Mouse (Mus musculus) kidney, embryonic 15.5 days (tissue): ENCODE data around the gene Ehd1. TPM values are rescaled to one million over a fixed set of nuclear protein-coding genes. Genes with fewer than 3 reads are reported as not detected.

ENCODE experiments used
- ATAC-seq: fragments of 200-750 bp; cut with Nextera tagmentation; replicated peaks from 2 replicates; pipeline ENCODE4 v1.8.0; 2017; ENCODE audit warnings: moderate TSS enrichment; ENCODE audit not compliant: low FRiP score
- H3K27ac ChIP-seq: fragments of 300-500 bp; sonication (generic); 2 replicates; pipeline ENCODE4 v1.5.1; 2015; ENCODE audit warnings: mild to moderate bottlenecking, inconsistent platforms
- H3K27me3 ChIP-seq: fragments of 300-500 bp; sonication (generic); 2 replicates; pipeline ENCODE4 v1.6.1; 2015; ENCODE audit warnings: inconsistent platforms
- H3K36me3 ChIP-seq: fragments of 300-500 bp; sonication (generic); 2 replicates; pipeline ENCODE4 v1.6.1; 2015; ENCODE audit warnings: inconsistent platforms
- H3K4me1 ChIP-seq: fragments of 300-500 bp; sonication (generic); 2 replicates; pipeline ENCODE4 v1.6.1; 2015; ENCODE audit warnings: inconsistent platforms
- H3K4me2 ChIP-seq: fragments of 300-500 bp; sonication (generic); 2 replicates; pipeline ENCODE4 v1.6.1; 2015; ENCODE audit warnings: moderate library complexity, mild to moderate bottlenecking, inconsistent platforms
- H3K4me3 ChIP-seq: fragments of 300-500 bp; sonication (generic); replicated peaks from 2 replicates; pipeline ENCODE4 v1.5.1; 2015; ENCODE audit warnings: mild to moderate bottlenecking, inconsistent platforms
- H3K9ac ChIP-seq: fragments of 300-500 bp; sonication (generic); 2 replicates; pipeline ENCODE4 v1.6.1; 2015; ENCODE audit warnings: mild to moderate bottlenecking, inconsistent platforms
- H3K9me3 ChIP-seq: fragments of 300-500 bp; sonication (generic); replicated peaks from 2 replicates; pipeline ENCODE4 v1.6.1; 2016; ENCODE audit warnings: inconsistent platforms
- WGBS: fragments of 180-500 bp; shearing (Covaris S2); methylation state at CpG from one replicate; pipeline ENCODE4 v1.1.7; 2015; ENCODE audit warnings: mixed read lengths; 5-methylcytosine and 5-hydroxymethylcytosine counted together
- polyA plus RNA-seq: library from polyadenylated mRNA; unstranded; fragments of >200 nt; fragmentation: Nextera tagmentation; extraction: Ambion mirVana; gene quantifications from 2 replicates; pipeline ENCODE4 v1.2.1, GENCODE M21; 2015

Gene Ehd1
- polyA plus RNA-seq, 1 experiment from 2014 or later: 81.8 TPM

GRCm38 (mm10) chr19:6333761-6334595 lies 57.5 kb downstream of the Ehd1 start:
- no peak for ATAC-seq
- peak overlapping the region; percentile 37; the same call in 1 of the 2 replicates for H3K9ac ChIP-seq
- H3K27me3 ChIP-seq: no peaks in the 10 kb centered on the region
- H3K4me2 ChIP-seq: peak overlapping the region; percentile 86
- no peaks in the 10 kb centered on the region for H3K9me3 ChIP-seq
- 59% methylated on average over 9 of the region's 9 CpGs for WGBS
- peaks cover 40% of the 10 kb centered on the region for H3K4me1 ChIP-seq
- H3K4me3 ChIP-seq: peak overlapping the region; percentile 67
- peak overlapping the region; percentile 91 for H3K27ac ChIP-seq
- peaks cover 24% of the 10 kb centered on the region for H3K36me3 ChIP-seq

GRCm38 (mm10) chr19:6334673-6335457 lies 58.3 kb downstream of the Ehd1 start, which contains the start of gene Men1:
Gene Men1, plus strand, starts transcription at chr19:6334979.
- peak within 1 kb of the TSS; percentile 86 for H3K4me2 ChIP-seq

DNA sequence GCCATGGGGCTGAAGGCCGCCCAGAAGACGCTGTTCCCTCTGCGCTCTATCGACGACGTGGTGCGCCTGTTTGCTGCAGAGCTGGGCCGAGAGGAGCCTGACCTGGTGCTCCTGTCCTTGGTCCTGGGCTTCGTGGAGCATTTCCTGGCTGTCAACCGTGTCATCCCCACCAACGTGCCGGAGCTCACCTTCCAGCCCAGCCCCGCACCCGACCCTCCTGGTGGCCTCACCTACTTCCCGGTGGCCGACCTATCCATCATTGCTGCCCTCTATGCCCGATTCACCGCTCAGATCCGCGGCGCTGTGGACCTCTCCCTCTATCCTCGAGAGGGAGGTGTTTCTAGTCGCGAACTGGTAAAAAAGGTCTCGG lies 58.9 kb downstream of the Ehd1 start:
- Histone ChIP-seq H3K27ac (peak overlapping the region; percentile 91), H3K4me2 (peak overlapping the region; percentile 86), H3K4me1 (peaks cover 55% of the 10 kb centered on the region), H3K36me3 (peaks cover 38% of the 10 kb centered on the region), H3K9ac (peak overlapping the region; percentile 72), H3K4me3 (peak overlapping the region; percentile 67), H3K27me3 (no peaks in the 10 kb centered on the region), H3K9me3 (no peaks in the 10 kb centered on the region)
- ATAC-seq: peak; percentile 15
- under 1% methylated on average over 20 of the region's 25 CpGs for WGBS

More at GRCm38 (mm10) chr19:6334673-6335457, 58.3 kb downstream of the Ehd1 start, which contains the start of gene Men1:
- H3K4me3 ChIP-seq: peak within 1 kb of the TSS; percentile 67
- H3K27ac ChIP-seq: peak within 1 kb of the TSS; percentile 91
- peaks cover 49% of the 10 kb centered on the region for H3K4me1 ChIP-seq
- H3K27me3 ChIP-seq: no peaks in the 10 kb centered on the region
- H3K36me3 ChIP-seq: peaks cover 33% of the 10 kb centered on the region
- peak within 1 kb of the TSS; percentile 72 for H3K9ac ChIP-seq
- no peaks in the 10 kb centered on the region for H3K9me3 ChIP-seq
- WGBS: under 1% methylated on average over 40 of the region's 43 CpGs
- ATAC-seq: peak; percentile 93

DNA sequence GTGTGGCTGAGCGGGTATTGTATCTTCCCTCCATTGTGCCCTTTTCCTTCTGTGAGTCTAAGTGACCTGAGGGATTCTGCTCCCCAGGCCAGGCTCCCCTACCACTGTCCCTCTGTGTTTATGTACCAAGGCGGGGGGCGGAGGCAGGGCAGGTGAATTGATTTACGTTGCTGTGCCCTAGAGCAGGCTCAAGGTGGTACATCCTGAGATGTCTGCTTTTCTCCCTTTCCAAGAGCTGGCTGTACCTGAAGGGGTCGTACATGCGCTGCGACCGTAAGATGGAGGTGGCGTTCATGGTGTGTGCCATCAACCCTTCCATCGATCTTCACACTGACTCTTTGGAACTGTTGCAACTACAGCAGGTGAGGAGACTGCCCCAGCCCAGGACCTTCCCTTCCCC lies 60.4 kb downstream of the Ehd1 start:
- no peak overlapping the region for H3K27ac ChIP-seq
- peaks cover 65% of the 10 kb centered on the region for H3K4me1 ChIP-seq
- H3K36me3 ChIP-seq: peaks cover 38% of the 10 kb centered on the region
- no peak for ATAC-seq
- 91% methylated on average over 10 of the region's 10 CpGs for WGBS
- peak overlapping the region; percentile 72; the same call in 1 of the 2 replicates for H3K9ac ChIP-seq
- H3K9me3 ChIP-seq: no peaks in the 10 kb centered on the region
- peak overlapping the region; percentile 86 for H3K4me2 ChIP-seq
- H3K4me3 ChIP-seq: peak overlapping the region; percentile 67
- no peaks in the 10 kb centered on the region for H3K27me3 ChIP-seq

GRCm38 (mm10) chr19:6338171-6338570 lies 61.6 kb downstream of the Ehd1 start:
- peaks cover 70% of the 10 kb centered on the region for H3K4me1 ChIP-seq
- H3K4me3 ChIP-seq: no peak overlapping the region
- H3K27me3 ChIP-seq: no peaks in the 10 kb centered on the region
- no peak overlapping the region for H3K9ac ChIP-seq
- H3K9me3 ChIP-seq: no peaks in the 10 kb centered on the region
- no peak overlapping the region for H3K27ac ChIP-seq
- no peak overlapping the region for H3K4me2 ChIP-seq
- H3K36me3 ChIP-seq: peaks cover 38% of the 10 kb centered on the region
- WGBS: 94% methylated on average over 7 of the region's 7 CpGs
- ATAC-seq: no peak

DNA sequence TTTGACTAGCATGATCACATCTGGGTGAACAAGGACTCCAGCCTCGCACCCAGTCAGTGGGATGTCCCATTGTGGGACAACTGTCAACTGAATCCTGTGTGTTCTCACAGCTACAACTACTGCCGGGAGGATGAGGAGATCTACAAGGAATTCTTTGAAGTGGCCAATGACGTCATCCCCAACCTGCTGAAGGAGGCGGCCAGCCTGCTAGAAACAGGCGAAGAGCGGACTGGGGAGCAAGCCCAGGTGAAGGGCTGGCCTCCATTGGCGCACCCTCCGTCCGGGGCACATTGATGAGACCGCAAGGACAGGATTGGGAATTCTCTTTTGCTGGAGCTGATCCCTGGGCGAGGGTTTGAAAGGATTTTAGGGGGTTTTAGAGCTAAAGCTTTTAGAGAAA lies 62.2 kb downstream of the Ehd1 start:
- no peaks in the 10 kb centered on the region for H3K9me3 ChIP-seq
- ATAC-seq: no peak
- no peak overlapping the region for H3K4me3 ChIP-seq
- H3K27me3 ChIP-seq: no peaks in the 10 kb centered on the region
- no peak overlapping the region for H3K27ac ChIP-seq
- H3K4me1 ChIP-seq: peaks cover 71% of the 10 kb centered on the region
- 92% methylated on average over 11 of the region's 11 CpGs for WGBS
- no peak overlapping the region for H3K9ac ChIP-seq
- no peak overlapping the region for H3K4me2 ChIP-seq
- peaks cover 38% of the 10 kb centered on the region for H3K36me3 ChIP-seq

DNA sequence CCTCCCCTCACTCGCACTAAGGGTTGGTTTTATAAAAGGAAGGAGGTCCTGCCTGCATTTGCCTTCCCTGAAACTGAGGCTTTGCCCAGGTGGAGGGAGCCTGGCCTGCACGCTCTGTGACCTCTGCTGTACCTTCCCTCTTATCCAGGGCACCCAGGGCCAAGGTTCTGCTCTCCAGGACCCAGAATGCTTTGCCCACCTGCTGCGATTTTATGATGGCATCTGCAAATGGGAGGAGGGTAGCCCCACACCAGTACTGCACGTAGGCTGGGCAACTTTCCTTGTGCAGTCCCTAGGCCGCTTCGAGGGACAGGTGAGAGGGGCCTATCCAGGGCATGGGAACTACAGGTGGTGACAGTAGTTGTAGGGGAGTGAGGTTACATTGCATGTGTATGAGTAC lies 62.7 kb downstream of the Ehd1 start:
- Histone ChIP-seq H3K9me3 (no peaks in the 10 kb centered on the region), H3K27me3 (no peaks in the 10 kb centered on the region), H3K4me2 (0 out of 2 replicates have a peak overlapping the region, but pooled peaks have one; percentile 97), H3K27ac (peak overlapping the region; percentile 87), H3K36me3 (peaks cover 41% of the 10 kb centered on the region), H3K4me1 (peaks cover 67% of the 10 kb centered on the region), H3K4me3 (no peak overlapping the region), H3K9ac (no peak overlapping the region)
- ATAC-seq: no peak
- WGBS: 94% methylated on average over 6 of the region's 6 CpGs

DNA sequence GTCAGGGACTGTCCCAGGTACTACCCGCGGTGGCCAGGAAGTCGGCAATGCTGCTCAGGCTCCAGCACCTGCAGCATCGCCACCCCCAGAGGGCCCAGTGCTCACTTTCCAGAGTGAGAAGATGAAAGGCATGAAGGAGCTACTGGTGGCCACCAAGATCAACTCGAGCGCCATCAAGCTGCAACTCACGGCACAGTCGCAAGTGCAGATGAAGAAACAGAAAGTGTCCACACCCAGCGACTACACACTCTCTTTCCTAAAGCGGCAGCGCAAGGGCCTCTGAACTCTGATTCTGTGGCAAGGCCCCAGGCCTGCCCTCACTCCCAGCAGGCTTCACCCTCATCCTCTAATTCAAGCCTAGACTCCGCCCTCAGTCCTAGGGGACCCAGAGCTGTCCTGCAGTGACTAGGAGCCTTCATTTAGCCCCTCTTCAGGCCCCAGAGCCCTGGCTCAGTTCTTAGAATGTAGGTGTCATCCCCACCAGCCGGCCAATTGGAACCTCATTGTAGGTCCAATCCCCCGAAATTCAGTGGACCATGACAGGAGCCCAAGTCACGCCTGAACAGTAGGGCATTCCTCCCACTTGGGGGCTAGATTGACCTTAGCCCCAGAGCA lies 63.5 kb downstream of the Ehd1 start:
- H3K9ac ChIP-seq: peak overlapping the region; percentile 76; the same call in 1 of the 2 replicates
- peak overlapping the region; percentile 87 for H3K27ac ChIP-seq
- peaks cover 63% of the 10 kb centered on the region for H3K4me1 ChIP-seq
- H3K4me3 ChIP-seq: peak overlapping the region; percentile 81
- peak overlapping the region; percentile 97 for H3K4me2 ChIP-seq
- peaks cover 48% of the 10 kb centered on the region for H3K36me3 ChIP-seq
- H3K9me3 ChIP-seq: no peaks in the 10 kb centered on the region
- 45% methylated on average over 15 of the region's 15 CpGs for WGBS
- ATAC-seq: no peak; the same call in 1 of the 2 replicates
- H3K27me3 ChIP-seq: no peaks in the 10 kb centered on the region

- 5% methylated on average over 69 of the region's 72 CpGs for WGBS
- peak; percentile 80 for ATAC-seq
- peak within 1 kb of the TSS; percentile 97 for H3K4me2 ChIP-seq
Observed at GRCm38 (mm10) chr19:6340524-6341452, 64.3 kb downstream of the Ehd1 start, which contains the start of gene Map4k2. Gene Map4k2, plus strand, starts transcription at chr19:6341135.

GRCm38 (mm10) chr19:6341453-6342077 lies 65.0 kb downstream of the Ehd1 start:
- peak overlapping the region; percentile 97 for H3K4me2 ChIP-seq
- peaks cover 64% of the 10 kb centered on the region for H3K36me3 ChIP-seq
- peak overlapping the region; percentile 76 for H3K9ac ChIP-seq
- 8% methylated on average over 23 of the region's 23 CpGs for WGBS
- peak; percentile 9; the same call in 1 of the 2 replicates for ATAC-seq
- H3K9me3 ChIP-seq: no peaks in the 10 kb centered on the region
- H3K27ac ChIP-seq: peak overlapping the region; percentile 87
- H3K4me1 ChIP-seq: peaks cover 64% of the 10 kb centered on the region
- no peaks in the 10 kb centered on the region for H3K27me3 ChIP-seq
- peak overlapping the region; percentile 81 for H3K4me3 ChIP-seq

More at GRCm38 (mm10) chr19:6340524-6341452, 64.3 kb downstream of the Ehd1 start, which contains the start of gene Map4k2:
- Histone ChIP-seq H3K36me3 (peaks cover 56% of the 10 kb centered on the region), H3K27me3 (no peaks in the 10 kb centered on the region), H3K4me1 (peaks cover 65% of the 10 kb centered on the region), H3K9ac (peak within 1 kb of the TSS; percentile 76), H3K27ac (peak within 1 kb of the TSS; percentile 87), H3K4me3 (peak within 1 kb of the TSS; percentile 81), H3K9me3 (no peaks in the 10 kb centered on the region)
